In genomic region chr3:129575086-129575485, GRCm38 (mm10) we compare ENCODE assay signal across 14 mouse cellular contexts.
"Had no signal": no experiment of that assay in that cellular context is flagged by ENCODE, and none has a peak within 500 bp of the region (broad histone marks: within the 10 kb centered on the region; RNA-seq: fewer than 3 reads in every experiment).

No protein-coding gene starts in this region.

- H3K27me3 ChIP-seq: liver, embryonic 13.5 days; midbrain, embryonic 12.5 days; midbrain, embryonic 15.5 days; neural tube, embryonic 12.5 days; neural tube, embryonic 15.5 days had no signal

- H3K4me2 ChIP-seq: liver, embryonic 13.5 days; lung, embryonic 14.5 days; midbrain, embryonic 12.5 days; midbrain, embryonic 15.5 days; neural tube, embryonic 12.5 days; neural tube, embryonic 15.5 days had no signal

- DNase-seq: kidney, postnatal 36 days; layer of hippocampus, postnatal 36 days; liver, embryonic 13.5 days; lung, embryonic 14.5 days; thymus, postnatal 25 days had no signal

- ATAC-seq: lung, postnatal 0 days; midbrain, embryonic 15.5 days had no signal

- H3K9ac ChIP-seq: liver, embryonic 13.5 days; lung, embryonic 14.5 days; midbrain, embryonic 12.5 days; midbrain, embryonic 15.5 days; neural tube, embryonic 12.5 days; neural tube, embryonic 15.5 days had no signal

- H3K9me3 ChIP-seq: liver, embryonic 13.5 days; midbrain, embryonic 12.5 days; midbrain, embryonic 15.5 days; neural tube, embryonic 12.5 days; neural tube, embryonic 15.5 days had no signal

- H3K27ac ChIP-seq: kidney, postnatal 0 days; left cerebral cortex, adult 2 months; liver, embryonic 13.5 days; macrophage; midbrain, embryonic 12.5 days; midbrain, embryonic 15.5 days; neural tube, embryonic 12.5 days; neural tube, embryonic 15.5 days; stomach, postnatal 0 days had no signal

- H3K4me3 ChIP-seq: left cerebral cortex, adult 2 months; liver, embryonic 13.5 days; midbrain, embryonic 12.5 days; midbrain, embryonic 15.5 days; neural tube, embryonic 12.5 days; neural tube, embryonic 15.5 days had no signal
